Mouse (Mus musculus) stomach, postnatal 0 days (tissue): ENCODE measurements around the gene Mmachc.

Experiments
- CTCF ChIP-seq: IDR thresholded peaks from 2 replicates; pipeline ENCODE4 v1.5.1; 2016; ENCODE audit warnings: antibody characterized with exemption, low read depth, mild to moderate bottlenecking, moderate library complexity
- EP300 ChIP-seq: optimal IDR thresholded peaks from 2 replicates; pipeline ENCODE3; 2016; ENCODE audit warnings: antibody characterized with exemption

- no peak for TF ChIP-seq CTCF
- TF ChIP-seq EP300: no peak
These were observed 48.7 kb downstream of the Mmachc start for GRCm38 (mm10) chr4:116659474-116659873.
